In genomic region chr14:48212839-48213238, GRCm38 (mm10) we compare ENCODE assay signal across 32 mouse cellular contexts.
DNase-seq lines count a peak whose midpoint lies in the region; ATAC-seq and TF ChIP-seq lines count a peak whose summit lies in the region.
"Had no signal": no experiment of that assay in that cellular context is flagged by ENCODE, and none has a peak within 500 bp of the region (broad histone marks: within the 10 kb centered on the region; RNA-seq: fewer than 3 reads in every experiment).

No protein-coding gene starts in this region.

- no peak overlapping the region for H3K27ac ChIP-seq in kidney, embryonic 14.5 days (ENCODE audit: low read depth, low read length)
- H3K27ac ChIP-seq in embryonic fibroblast, embryonic 13.5 days (ENCODE audit: insufficient read depth, low read length) = peak overlapping the region; percentile 32; the same call in 1 of the 2 replicates
- H3K27ac ChIP-seq in lung, postnatal 0 days (ENCODE audit: low read length) = no peak overlapping the region
- no peak overlapping the region for H3K27ac ChIP-seq in hindbrain, embryonic 10.5 days
- H3K27ac ChIP-seq: embryonic facial prominence, embryonic 10.5 days; embryonic facial prominence, embryonic 15.5 days; forebrain, embryonic 13.5 days; hindbrain, embryonic 12.5 days; hindbrain, postnatal 0 days; liver, embryonic 12.5 days; macrophage; midbrain, embryonic 13.5 days had no signal

- no peaks in the 10 kb centered on the region for H3K9me3 ChIP-seq in kidney, embryonic 14.5 days (ENCODE audit: control insufficient read depth, low read length)
- no peaks in the 10 kb centered on the region for H3K9me3 ChIP-seq in lung, postnatal 0 days (ENCODE audit: low read length)
- H3K9me3 ChIP-seq in hindbrain, embryonic 10.5 days = no peaks in the 10 kb centered on the region
- H3K9me3 ChIP-seq: embryonic facial prominence, embryonic 10.5 days; embryonic facial prominence, embryonic 15.5 days; forebrain, embryonic 13.5 days; hindbrain, embryonic 12.5 days; liver, embryonic 12.5 days; midbrain, embryonic 13.5 days had no signal

- TF ChIP-seq CTCF in C2C12 (IDR thresholded peaks at IDR 0.05; ENCODE audit: control insufficient read depth, insufficient read depth, insufficient read length) = no peak
- TF ChIP-seq CTCF in embryonic fibroblast, embryonic 13.5 days (IDR thresholded peaks at IDR 0.05; ENCODE audit: borderline replicate concordance, insufficient read depth, low read length) = no peak
- no peak for TF ChIP-seq CTCF in lung, postnatal 0 days (IDR thresholded peaks at IDR 0.05)

- 29% methylated on average over 11 of the region's 11 CpGs for WGBS in kidney, embryonic 14.5 days
- WGBS in lung, postnatal 0 days = 96% methylated on average over 11 of the region's 11 CpGs
- WGBS in hindbrain, embryonic 10.5 days = 92% methylated on average over 11 of the region's 11 CpGs

- H3K4me1 ChIP-seq in kidney, embryonic 14.5 days (ENCODE audit: control insufficient read depth, insufficient read depth, low read length) = 0 out of 2 replicates have a peak, but pooled peaks cover 11% of the 10 kb centered on the region
- peaks cover 8% of the 10 kb centered on the region for H3K4me1 ChIP-seq in embryonic fibroblast, embryonic 13.5 days (ENCODE audit: control insufficient read depth, insufficient read depth, low read length)
- H3K4me1 ChIP-seq in lung, postnatal 0 days (ENCODE audit: insufficient read depth, low read depth, low read length) = no peaks in the 10 kb centered on the region
- peaks cover 11% of the 10 kb centered on the region for H3K4me1 ChIP-seq in hindbrain, embryonic 10.5 days (replicated peaks)
- H3K4me1 ChIP-seq: embryonic facial prominence, embryonic 15.5 days; liver, embryonic 12.5 days had no signal

- TF ChIP-seq POLR2A in embryonic fibroblast, embryonic 13.5 days (IDR thresholded peaks at IDR 0.05; ENCODE audit: low read depth, low read length) = no peak

- H3K4me3 ChIP-seq in kidney, embryonic 14.5 days (ENCODE audit: low read length) = no peak overlapping the region
- H3K4me3 ChIP-seq in C2C12 (ENCODE audit: insufficient read depth, poor library complexity, severe bottlenecking) = no peak overlapping the region
- H3K4me3 ChIP-seq in embryonic fibroblast, embryonic 13.5 days (ENCODE audit: insufficient read depth, low read length) = no peak overlapping the region
- H3K4me3 ChIP-seq in lung, postnatal 0 days (ENCODE audit: low read depth, low read length) = no peak overlapping the region
- no peak overlapping the region for H3K4me3 ChIP-seq in hindbrain, embryonic 10.5 days
- H3K4me3 ChIP-seq: embryonic facial prominence, embryonic 10.5 days; embryonic facial prominence, embryonic 15.5 days; forebrain, embryonic 13.5 days; hindbrain, embryonic 12.5 days; liver, embryonic 12.5 days; midbrain, embryonic 13.5 days had no signal

- ATAC-seq in kidney, embryonic 14.5 days (ENCODE audit: low FRiP score, low TSS enrichment) = peak; percentile 50
- ATAC-seq in lung, postnatal 0 days = no peak
- ATAC-seq: forebrain, embryonic 13.5 days; hindbrain, postnatal 0 days; intestine, embryonic 16.5 days; liver, embryonic 12.5 days; liver, postnatal 0 days; midbrain, embryonic 13.5 days had no signal

- H3K36me3 ChIP-seq in kidney, embryonic 14.5 days (ENCODE audit: control insufficient read depth, insufficient read depth, low read length) = no peaks in the 10 kb centered on the region
- no peaks in the 10 kb centered on the region for H3K36me3 ChIP-seq in C2C12 (ENCODE audit: control insufficient read depth, insufficient read depth)
- H3K36me3 ChIP-seq in lung, postnatal 0 days (ENCODE audit: insufficient read depth, low read length) = no peaks in the 10 kb centered on the region
- no peaks in the 10 kb centered on the region for H3K36me3 ChIP-seq in hindbrain, embryonic 10.5 days
- H3K36me3 ChIP-seq: embryonic facial prominence, embryonic 15.5 days; hindbrain, embryonic 12.5 days; liver, embryonic 12.5 days; midbrain, embryonic 13.5 days had no signal

- no peak for TF ChIP-seq EP300 in lung, postnatal 0 days (IDR thresholded peaks at IDR 0.05)

- no peak for DNase-seq in kidney, adult 8-10 months
- peak; percentile 37 for DNase-seq in adrenal gland, postnatal 10 days
- DNase-seq in lung, postnatal 0 days (ENCODE audit: low spot score) = no peak
- no peak for DNase-seq in hindbrain, embryonic 10.5 days (ENCODE audit: low spot score)
- no peak for DNase-seq in heart, postnatal 4 days
- DNase-seq: B cell, adult 2 months; cerebellum, adult 8-10 months; cerebellum, postnatal 25 days; gastrocnemius, postnatal 25 days; heart, adult 11 months; layer of hippocampus, postnatal 36 days; left cerebral cortex, postnatal 4 days; liver, postnatal 0 days; retina, postnatal 1 day; right cerebral cortex, postnatal 25 days; spleen, adult 18-20 months; thymus, adult 18-20 months; thymus, postnatal 25 days had no signal

- no peaks in the 10 kb centered on the region for H3K79me3 ChIP-seq in C2C12 (ENCODE audit: low read depth)

- H3ac ChIP-seq in C2C12 (ENCODE audit: control insufficient read depth, insufficient read length, low read depth) = no peak overlapping the region

- no peak overlapping the region for H3K4me2 ChIP-seq in kidney, embryonic 14.5 days (replicated peaks; ENCODE audit: low read depth, low read length)
- no peak overlapping the region for H3K4me2 ChIP-seq in lung, postnatal 0 days (replicated peaks; ENCODE audit: low read depth, low read length)
- H3K4me2 ChIP-seq: embryonic facial prominence, embryonic 15.5 days; forebrain, embryonic 13.5 days; heart, embryonic 11.5 days; hindbrain, embryonic 12.5 days; liver, embryonic 12.5 days; midbrain, embryonic 13.5 days had no signal

- no peaks in the 10 kb centered on the region for H3K27me3 ChIP-seq in kidney, embryonic 14.5 days (ENCODE audit: control insufficient read depth, insufficient read depth, low read length)
- no peaks in the 10 kb centered on the region for H3K27me3 ChIP-seq in C2C12 (ENCODE audit: control insufficient read depth, insufficient read depth, insufficient read length)
- H3K27me3 ChIP-seq in lung, postnatal 0 days (replicated peaks; ENCODE audit: insufficient read depth, low read length) = no peaks in the 10 kb centered on the region
- H3K27me3 ChIP-seq in hindbrain, embryonic 10.5 days (ENCODE audit: insufficient read depth, poor library complexity, severe bottlenecking) = no peaks in the 10 kb centered on the region
- H3K27me3 ChIP-seq: CH12.LX; embryonic facial prominence, embryonic 15.5 days; forebrain, embryonic 13.5 days; hindbrain, embryonic 12.5 days; liver, embryonic 12.5 days; midbrain, embryonic 13.5 days had no signal

- H3K79me2 ChIP-seq in C2C12 (ENCODE audit: control insufficient read depth, insufficient read depth) = no peaks in the 10 kb centered on the region

- no peak overlapping the region for H3K9ac ChIP-seq in kidney, embryonic 14.5 days (ENCODE audit: low read depth, low read length)
- H3K9ac ChIP-seq in lung, postnatal 0 days (replicated peaks; ENCODE audit: low read depth) = no peak overlapping the region
- H3K9ac ChIP-seq: embryonic facial prominence, embryonic 15.5 days; forebrain, embryonic 13.5 days; hindbrain, embryonic 12.5 days; liver, embryonic 12.5 days; liver, postnatal 0 days; midbrain, embryonic 13.5 days had no signal

TF ChIP-seq in C2C12, 6 proteins besides CTCF, POLR2A, EP300 and RAD21:
- TF ChIP-seq CEBPB (IDR thresholded peaks at IDR 0.05; ENCODE audit: low read depth) (no peak), MYOD1 (IDR thresholded peaks at IDR 0.05; ENCODE audit: control insufficient read depth, insufficient read length, low read depth) (peak; percentile 52), FOSL1 (IDR thresholded peaks at IDR 0.05; ENCODE audit: insufficient read depth, low read length, poor library complexity, severe bottlenecking) (peak; percentile 39), MYOG (IDR thresholded peaks at IDR 0.05; ENCODE audit: control insufficient read depth, extremely low read depth, insufficient read length) (no peak), MAX (IDR thresholded peaks at IDR 0.05) (peak; percentile 89), USF1 (IDR thresholded peaks at IDR 0.05; ENCODE audit: low read depth) (no peak)
